Mouse (Mus musculus) kidney, embryonic 15.5 days (tissue): ENCODE measurements around the gene Col1a1. TPM values are rescaled to one million over a fixed set of nuclear protein-coding genes. Genes with fewer than 3 reads are reported as not detected.
A peak's percentile ranks its signal among the peaks of the same experiment; 100 is the strongest.

Experiments used
- ATAC-seq: fragments of 200-750 bp; cut with Nextera tagmentation; replicated peaks from 2 replicates; pipeline ENCODE4 v1.8.0; 2017; ENCODE audit warnings: moderate TSS enrichment; ENCODE audit not compliant: low FRiP score
- H3K27ac ChIP-seq: fragments of 300-500 bp; sonication (generic); 2 replicates; pipeline ENCODE4 v1.5.1; 2015; ENCODE audit warnings: mild to moderate bottlenecking, inconsistent platforms
- H3K27me3 ChIP-seq: fragments of 300-500 bp; sonication (generic); 2 replicates; pipeline ENCODE4 v1.6.1; 2015; ENCODE audit warnings: inconsistent platforms
- H3K36me3 ChIP-seq: fragments of 300-500 bp; sonication (generic); 2 replicates; pipeline ENCODE4 v1.6.1; 2015; ENCODE audit warnings: inconsistent platforms
- H3K4me1 ChIP-seq: fragments of 300-500 bp; sonication (generic); 2 replicates; pipeline ENCODE4 v1.6.1; 2015; ENCODE audit warnings: inconsistent platforms
- H3K4me2 ChIP-seq: fragments of 300-500 bp; sonication (generic); 2 replicates; pipeline ENCODE4 v1.6.1; 2015; ENCODE audit warnings: moderate library complexity, mild to moderate bottlenecking, inconsistent platforms
- H3K4me3 ChIP-seq: fragments of 300-500 bp; sonication (generic); replicated peaks from 2 replicates; pipeline ENCODE4 v1.5.1; 2015; ENCODE audit warnings: mild to moderate bottlenecking, inconsistent platforms
- H3K9ac ChIP-seq: fragments of 300-500 bp; sonication (generic); 2 replicates; pipeline ENCODE4 v1.6.1; 2015; ENCODE audit warnings: mild to moderate bottlenecking, inconsistent platforms
- H3K9me3 ChIP-seq: fragments of 300-500 bp; sonication (generic); replicated peaks from 2 replicates; pipeline ENCODE4 v1.6.1; 2016; ENCODE audit warnings: inconsistent platforms
- WGBS: fragments of 180-500 bp; shearing (Covaris S2); methylation state at CpG from one replicate; pipeline ENCODE4 v1.1.7; 2015; ENCODE audit warnings: mixed read lengths; 5-methylcytosine and 5-hydroxymethylcytosine counted together
- polyA plus RNA-seq: library from polyadenylated mRNA; unstranded; fragments of >200 nt; fragmentation: Nextera tagmentation; extraction: Ambion mirVana; gene quantifications from 2 replicates; pipeline ENCODE4 v1.2.1, GENCODE M21; 2015

Gene Col1a1
- polyA plus RNA-seq, 1 experiment from 2014 or later: 1,120 TPM

DNA sequence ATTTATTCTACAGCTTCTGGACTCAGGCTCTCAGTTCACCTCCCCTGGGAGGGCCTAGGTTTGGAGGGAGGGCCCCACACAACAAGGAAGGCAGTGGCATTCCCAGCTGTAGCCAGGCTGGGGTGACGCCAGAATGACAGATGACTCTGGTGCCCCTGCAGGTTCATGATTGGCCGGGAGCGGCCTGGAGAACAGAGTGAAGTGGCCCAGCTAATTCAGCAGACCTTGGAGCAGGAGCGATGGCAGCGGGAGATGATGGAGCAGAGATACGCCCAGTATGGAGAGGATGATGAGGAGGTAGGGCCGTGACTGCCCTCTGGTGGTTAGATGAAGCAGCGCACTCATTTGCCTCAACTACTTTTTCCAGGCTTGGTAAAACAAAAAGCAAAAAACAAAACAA, 65.0 kb downstream of the Col1a1 start:
- H3K4me2 ChIP-seq: peak overlapping the region; percentile 29; the same call in 1 of the 2 replicates

DNA sequence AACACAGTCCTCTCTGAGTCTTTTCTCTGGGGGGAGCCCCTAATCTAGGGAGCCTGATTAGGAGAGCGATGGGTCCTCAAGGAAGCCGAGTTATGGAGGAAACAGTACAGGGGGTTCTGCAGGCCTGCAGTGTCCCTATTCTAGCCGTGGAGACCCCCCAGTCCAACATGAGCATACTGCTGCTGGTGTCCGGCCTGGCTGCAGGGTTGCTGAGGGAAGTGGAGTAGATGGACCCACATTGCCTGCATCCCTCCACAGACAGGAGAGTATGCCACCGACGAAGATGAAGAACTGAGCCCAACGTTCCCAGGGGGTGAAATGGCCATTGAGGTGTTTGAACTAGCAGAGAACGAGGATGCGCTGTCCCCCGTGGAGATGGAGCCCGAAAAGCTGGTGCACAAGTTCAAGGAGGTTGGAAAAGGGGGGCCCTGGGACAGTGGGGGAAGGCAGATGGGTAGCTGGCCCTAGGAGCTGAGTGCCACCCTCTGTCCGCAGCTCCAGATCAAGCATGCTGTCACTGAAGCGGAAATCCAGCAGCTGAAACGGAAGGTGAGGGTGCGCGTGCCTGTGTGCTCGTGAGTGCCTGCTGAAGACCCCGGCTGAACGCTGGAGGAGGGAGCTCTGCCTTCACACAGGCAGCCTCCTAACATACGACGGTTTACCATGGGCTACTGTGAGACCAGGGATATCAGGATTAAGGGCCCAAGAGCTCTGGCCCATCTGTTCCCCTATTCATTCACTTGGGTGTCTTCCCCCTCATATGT, 65.7 kb downstream of the Col1a1 start:
- H3K27ac ChIP-seq: peak overlapping the region; percentile 85
- peaks cover 49% of the 10 kb centered on the region for H3K4me1 ChIP-seq
- H3K27me3 ChIP-seq: no peaks in the 10 kb centered on the region
- H3K4me2 ChIP-seq: no peak overlapping the region
- H3K9ac ChIP-seq: no peak overlapping the region
- ATAC-seq: no peak
- H3K9me3 ChIP-seq: no peaks in the 10 kb centered on the region
- no peak overlapping the region for H3K4me3 ChIP-seq
- peaks cover 91% of the 10 kb centered on the region for H3K36me3 ChIP-seq
- WGBS: 89% methylated on average over 21 of the region's 21 CpGs

More for the DNA sequence above, 65.0 kb downstream of the Col1a1 start:
- no peak overlapping the region for H3K9ac ChIP-seq
- ATAC-seq: peak; percentile 50; the same call in 1 of the 2 replicates
- peaks cover 46% of the 10 kb centered on the region for H3K4me1 ChIP-seq
- H3K4me3 ChIP-seq: 0 out of 2 replicates have a peak overlapping the region, but pooled peaks have one; percentile 4
- H3K9me3 ChIP-seq: no peaks in the 10 kb centered on the region
- WGBS: 4% methylated on average over 8 of the region's 8 CpGs
- H3K27me3 ChIP-seq: no peaks in the 10 kb centered on the region
- peaks cover 98% of the 10 kb centered on the region for H3K36me3 ChIP-seq
- H3K27ac ChIP-seq: peak overlapping the region; percentile 85

Other genes starting within 250 kb of the Col1a1 start
- gene Gm11541, start 231.7 kb upstream of the Col1a1 start, polyA plus RNA-seq: 0.53 and 0.63 TPM in 2 replicates
- gene Cdc34b, start 194.4 kb upstream of the Col1a1 start, polyA plus RNA-seq: 0.41 and 0.47 TPM in 2 replicates
- gene Tmem92, start 153.5 kb upstream of the Col1a1 start, polyA plus RNA-seq: not detected in 2 replicates
- gene Hils1, start 31.4 kb downstream of the Col1a1 start, polyA plus RNA-seq: not detected in 2 replicates
- gene Sgca, start 40.1 kb downstream of the Col1a1 start, polyA plus RNA-seq: 1.2 and 1.7 TPM in 2 replicates
- 10.0 and 10.6 TPM in 2 replicates for gene Ppp1r9b, start 54.8 kb downstream of the Col1a1 start, polyA plus RNA-seq
- gene Samd14, start 73.7 kb downstream of the Col1a1 start, polyA plus RNA-seq: 16.9 and 21.2 TPM in 2 replicates
- gene Pdk2, start 105.1 kb downstream of the Col1a1 start, polyA plus RNA-seq: 49.4 and 56.2 TPM in 2 replicates
- gene Itga3, start 140.6 kb downstream of the Col1a1 start, polyA plus RNA-seq: 21.0 and 22.9 TPM in 2 replicates
- 0.78 and 2.5 TPM in 2 replicates for gene Dlx3, start 183.9 kb downstream of the Col1a1 start, polyA plus RNA-seq
- not detected in 2 replicates for gene Dlx4, start 210.0 kb downstream of the Col1a1 start, polyA plus RNA-seq